In genomic region chr3:127552973-127553719, GRCm38 (mm10) we compare ENCODE assay signal across 7 mouse cellular contexts. TPM values are rescaled to one million over a fixed set of nuclear protein-coding genes. Genes with fewer than 3 reads are reported as not detected.
DNase-seq lines count a peak whose midpoint lies in the region; ATAC-seq lines count a peak whose summit lies in the region.

Gene Larp7, minus strand, starts transcription at chr3:127553349.
Gene Zgrf1, plus strand, starts transcription at chr3:127553489.

- H3K9me3 ChIP-seq in embryonic facial prominence, embryonic 12.5 days: no peaks in the 10 kb centered on the region
- no peaks in the 10 kb centered on the region for H3K9me3 ChIP-seq in limb, embryonic 11.5 days (ENCODE audit: control insufficient read depth, low read length)
- no peaks in the 10 kb centered on the region for H3K9me3 ChIP-seq in midbrain, embryonic 14.5 days (ENCODE audit: control insufficient read depth, low read length)

- H3K4me3 ChIP-seq in embryonic facial prominence, embryonic 12.5 days: peak within 1 kb of the TSS; percentile 80
- peak within 1 kb of the TSS; percentile 73 for H3K4me3 ChIP-seq in limb, embryonic 11.5 days (ENCODE audit: low read depth, low read length)
- H3K4me3 ChIP-seq in midbrain, embryonic 14.5 days (replicated peaks; ENCODE audit: low read depth, low read length): peak within 1 kb of the TSS; percentile 70

- no peaks in the 10 kb centered on the region for H3K27me3 ChIP-seq in embryonic facial prominence, embryonic 12.5 days
- H3K27me3 ChIP-seq in limb, embryonic 11.5 days (ENCODE audit: control insufficient read depth, insufficient read depth, low read length): no peaks in the 10 kb centered on the region
- no peaks in the 10 kb centered on the region for H3K27me3 ChIP-seq in midbrain, embryonic 14.5 days (ENCODE audit: control insufficient read depth, insufficient read depth, low read length)

- peak within 1 kb of the TSS; percentile 69 for H3K4me2 ChIP-seq in embryonic facial prominence, embryonic 12.5 days (replicated peaks)
- H3K4me2 ChIP-seq in limb, embryonic 11.5 days (ENCODE audit: low read depth, severe bottlenecking): peak within 1 kb of the TSS; percentile 64
- peak within 1 kb of the TSS; percentile 76 for H3K4me2 ChIP-seq in midbrain, embryonic 14.5 days (ENCODE audit: low read length)

- H3K4me1 ChIP-seq in embryonic facial prominence, embryonic 12.5 days: peaks cover 11% of the 10 kb centered on the region; the same call in 1 of the 2 replicates
- H3K4me1 ChIP-seq in limb, embryonic 11.5 days (ENCODE audit: control insufficient read depth, insufficient read depth, low read length): 0 out of 2 replicates have a peak, but pooled peaks cover 5% of the 10 kb centered on the region
- H3K4me1 ChIP-seq in midbrain, embryonic 14.5 days (ENCODE audit: control insufficient read depth, insufficient read depth, low read length): peaks cover 6% of the 10 kb centered on the region; the same call in 1 of the 2 replicates

- peak; percentile 98 for DNase-seq in adrenal gland, postnatal 25 days
- DNase-seq in heart, adult 11 months: peak; percentile 100
- DNase-seq in kidney, adult 18-20 months: peak; percentile 98
- peak; percentile 100 for DNase-seq in limb, embryonic 11.5 days (ENCODE audit: low spot score)
- DNase-seq in midbrain, embryonic 14.5 days: peak; percentile 100
- DNase-seq in spleen, adult 18-20 months: peak; percentile 96 to 98

- WGBS in embryonic facial prominence, embryonic 12.5 days: under 1% methylated on average over 71 of the region's 73 CpGs
- under 1% methylated on average over 72 of the region's 73 CpGs for WGBS in limb, embryonic 11.5 days
- under 1% methylated on average over 73 of the region's 73 CpGs for WGBS in midbrain, embryonic 14.5 days

- peak within 1 kb of the TSS; percentile 76 for H3K9ac ChIP-seq in embryonic facial prominence, embryonic 12.5 days
- peak within 1 kb of the TSS; percentile 82 for H3K9ac ChIP-seq in limb, embryonic 11.5 days (ENCODE audit: low read length)
- H3K9ac ChIP-seq in midbrain, embryonic 14.5 days (replicated peaks; ENCODE audit: low read length): peak within 1 kb of the TSS; percentile 67

- H3K27ac ChIP-seq in embryonic facial prominence, embryonic 12.5 days: peak within 1 kb of the TSS; percentile 92
- H3K27ac ChIP-seq in limb, embryonic 11.5 days (replicated peaks; ENCODE audit: low read depth, low read length): peak within 1 kb of the TSS; percentile 81; the same call in 1 of the 2 replicates
- H3K27ac ChIP-seq in midbrain, embryonic 14.5 days (replicated peaks; ENCODE audit: low read depth, low read length): peak within 1 kb of the TSS; percentile 96

- H3K36me3 ChIP-seq in embryonic facial prominence, embryonic 12.5 days: peaks cover 9% of the 10 kb centered on the region; the same call in 1 of the 2 replicates
- peaks cover 4% of the 10 kb centered on the region; the same call in 1 of the 2 replicates for H3K36me3 ChIP-seq in limb, embryonic 11.5 days (ENCODE audit: control insufficient read depth, insufficient read depth, low read length)
- H3K36me3 ChIP-seq in midbrain, embryonic 14.5 days (ENCODE audit: control insufficient read depth, insufficient read depth, low read length): no peaks in the 10 kb centered on the region

- peak; percentile 98 for ATAC-seq in embryonic facial prominence, embryonic 12.5 days (ENCODE audit: insufficient number of reproducible peaks, insufficient read depth, low FRiP score, low TSS enrichment)
- ATAC-seq in limb, embryonic 11.5 days (ENCODE audit: insufficient number of reproducible peaks, low FRiP score, low TSS enrichment, low read depth): peak; percentile 99
- peak; percentile 100 for ATAC-seq in midbrain, embryonic 14.5 days (ENCODE audit: low FRiP score, low TSS enrichment)

RNA-seq across cellular contexts. Expression of gene Larp7, which starts in this region (rescaled TPM):
- 23.9 and 25.8 TPM in 2 replicates for total RNA-seq in adrenal gland, postnatal 25 days (2021)
- 66.0 and 67.2 TPM in 2 replicates for polyA plus RNA-seq in embryonic facial prominence, embryonic 12.5 days (2016; fragmentation: Nextera tagmentation; extraction: Ambion mirVana)
- polyA plus RNA-seq in limb, embryonic 11.5 days (2014; fragmentation: Nextera tagmentation; extraction: Ambion mirVana): 78.8 and 86.4 TPM in 2 replicates
- polyA plus RNA-seq in midbrain, embryonic 14.5 days (2014; fragmentation: Nextera tagmentation; extraction: Ambion mirVana): 22.8 and 29.3 TPM in 2 replicates

RNA-seq across cellular contexts. Expression of gene Zgrf1, which starts in this region (rescaled TPM):
- total RNA-seq in adrenal gland, postnatal 25 days (2021): 2.4 and 2.8 TPM in 2 replicates
- 13.8 and 16.1 TPM in 2 replicates for polyA plus RNA-seq in embryonic facial prominence, embryonic 12.5 days (2016; fragmentation: Nextera tagmentation; extraction: Ambion mirVana)
- polyA plus RNA-seq in limb, embryonic 11.5 days (2014; fragmentation: Nextera tagmentation; extraction: Ambion mirVana): 11.4 and 14.1 TPM in 2 replicates
- 2.9 and 3.9 TPM in 2 replicates for polyA plus RNA-seq in midbrain, embryonic 14.5 days (2014; fragmentation: Nextera tagmentation; extraction: Ambion mirVana)

Comparison
In these comparisons a context has a peak if more than half of its experiments do, and no peak if none do; other contexts are left out.
1. Peak in every context shown above with its lines: DNase-seq, ATAC-seq, H3K4me3 ChIP-seq and H3K27ac ChIP-seq.